Mouse (Mus musculus) c-Kit-negative CD71-positive TER-119-positive erythroid progenitor cells, embryonic 14.5 days (primary cell): ENCODE data around the gene Ubash3a.

Source experiments
- DNase-seq: peaks from one replicate; pipeline ENCODE4 v3.0.0-alpha.2; 2013; ENCODE audit warnings: low read depth, low spot score

The Ubash3a gene

DNA sequence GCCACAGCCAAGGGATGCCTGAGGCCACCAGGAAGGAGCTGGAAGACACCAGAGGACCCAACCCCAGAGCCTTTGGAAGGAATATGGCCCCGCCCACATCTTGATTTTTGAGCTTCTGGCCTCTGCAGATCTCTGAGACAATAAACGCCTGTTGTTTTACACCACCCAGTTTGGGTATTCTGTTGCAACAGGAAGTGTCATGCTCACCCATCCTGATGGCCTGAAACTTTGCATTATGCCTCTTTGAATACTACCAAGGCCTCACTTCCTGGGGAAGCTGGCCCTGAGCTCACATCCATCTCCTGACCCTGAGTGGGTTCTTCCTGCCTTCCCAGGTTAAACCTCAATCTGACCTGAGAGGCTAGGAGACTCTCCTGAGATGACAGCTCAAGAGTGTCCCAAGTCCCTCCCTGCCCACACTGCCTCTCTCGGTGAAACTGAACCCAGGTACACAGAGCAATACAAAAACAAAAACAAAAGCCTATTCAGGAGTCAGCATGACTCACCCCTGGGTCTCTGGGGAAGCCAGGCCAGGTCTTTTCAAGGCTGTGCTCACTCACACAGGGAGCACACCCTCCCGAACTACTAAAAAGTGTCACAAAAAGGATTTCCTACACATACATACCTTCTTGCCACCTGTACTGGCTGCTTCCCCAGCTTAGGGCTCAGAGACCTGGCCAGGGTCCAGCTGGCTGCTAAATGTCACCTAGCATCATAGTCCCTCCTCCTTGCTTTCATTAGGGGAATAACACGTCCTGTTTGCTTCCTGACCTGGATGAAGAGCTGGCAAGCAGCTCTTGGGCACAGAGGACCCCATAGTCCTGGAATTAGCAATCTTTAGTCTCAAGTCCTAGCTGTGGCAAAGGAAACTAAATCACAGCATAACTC is 8.6 kb downstream of the Ubash3a start:
- DNase-seq = no peak

- no peak for DNase-seq
Observed at GRCm38 (mm10) chr17:31222810-31223310, 15.2 kb downstream of the Ubash3a start.

GRCm38 (mm10) chr17:31223835-31224234 is 16.2 kb downstream of the Ubash3a start:
- DNase-seq = no peak

GRCm38 (mm10) chr17:31224591-31224990 is 16.9 kb downstream of the Ubash3a start:
- no peak for DNase-seq

DNA sequence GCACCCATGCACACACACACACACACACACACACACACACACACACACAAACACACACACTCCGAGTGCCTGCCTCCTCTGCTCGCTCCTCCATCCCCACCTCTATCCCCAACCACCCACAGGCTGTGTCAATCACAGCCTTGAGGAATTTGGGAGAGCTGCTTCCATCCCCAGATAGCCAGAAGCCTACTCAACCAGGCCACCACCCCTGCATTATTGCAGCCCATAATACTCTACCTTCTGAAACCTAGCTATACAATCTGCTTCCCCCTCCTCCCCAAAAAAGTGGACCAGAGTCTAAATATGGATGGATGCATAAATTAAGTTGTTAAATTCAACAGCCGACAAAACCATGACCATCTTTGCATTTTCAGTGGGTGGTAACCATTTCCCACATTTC is 18.7 kb downstream of the Ubash3a start:
- no peak for DNase-seq

DNA sequence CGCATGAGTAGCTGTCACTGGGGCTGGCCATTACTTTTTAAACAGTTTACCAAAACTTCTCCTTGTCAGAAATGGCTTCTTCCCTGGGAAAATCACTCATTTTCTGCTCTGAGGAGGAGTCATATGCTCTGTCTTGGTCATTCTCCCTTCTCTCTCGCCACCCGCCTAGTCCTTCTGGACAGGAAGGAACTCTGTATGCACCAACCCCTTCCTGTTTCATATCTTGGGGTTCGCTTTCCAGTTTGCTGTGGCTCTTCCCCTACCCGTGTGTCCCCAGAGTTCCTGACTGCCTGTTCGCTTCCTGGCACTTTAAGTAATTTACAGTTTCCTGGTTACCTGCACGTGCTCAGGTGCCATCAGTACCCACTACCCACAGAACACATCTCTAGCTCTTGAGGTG is 19.3 kb downstream of the Ubash3a start:
- no peak for DNase-seq

GRCm38 (mm10) chr17:31231780-31232179 is 24.1 kb downstream of the Ubash3a start:
- DNase-seq = no peak

DNA sequence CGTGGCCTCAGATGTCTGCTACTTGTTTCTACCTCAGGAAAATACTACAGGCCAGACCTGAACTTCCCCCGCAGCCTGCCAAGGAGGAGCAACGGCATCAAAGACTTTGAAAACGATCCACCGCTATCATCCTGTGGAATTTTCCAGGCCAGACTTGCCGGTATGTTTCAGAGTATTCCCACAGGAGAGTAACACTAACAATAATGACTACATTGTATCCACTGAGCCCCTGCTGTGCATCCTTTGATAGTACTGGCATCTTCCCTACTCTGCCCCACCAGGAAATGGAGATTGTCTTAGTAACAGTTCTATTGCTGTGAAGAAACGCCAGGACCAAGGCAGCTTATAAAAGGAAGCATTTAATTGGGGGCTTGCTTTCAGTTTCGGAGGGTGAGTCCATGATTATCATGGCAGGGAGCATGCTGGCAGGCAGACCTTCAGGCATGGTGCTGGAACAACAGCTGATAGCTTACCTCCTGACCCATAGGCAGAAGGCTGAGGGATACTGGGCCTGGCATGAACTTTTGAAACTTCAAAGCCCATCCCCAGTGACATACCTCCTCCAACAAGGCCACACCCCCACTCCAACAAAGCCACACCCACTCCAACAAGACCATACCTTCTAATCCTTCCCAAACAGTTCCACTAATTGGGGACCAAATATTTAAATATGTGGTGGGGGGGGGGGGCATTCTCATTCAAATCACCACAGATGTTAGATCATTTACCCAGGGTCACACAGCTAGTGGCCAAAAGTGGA is 24.8 kb downstream of the Ubash3a start:
- no peak for DNase-seq

DNA sequence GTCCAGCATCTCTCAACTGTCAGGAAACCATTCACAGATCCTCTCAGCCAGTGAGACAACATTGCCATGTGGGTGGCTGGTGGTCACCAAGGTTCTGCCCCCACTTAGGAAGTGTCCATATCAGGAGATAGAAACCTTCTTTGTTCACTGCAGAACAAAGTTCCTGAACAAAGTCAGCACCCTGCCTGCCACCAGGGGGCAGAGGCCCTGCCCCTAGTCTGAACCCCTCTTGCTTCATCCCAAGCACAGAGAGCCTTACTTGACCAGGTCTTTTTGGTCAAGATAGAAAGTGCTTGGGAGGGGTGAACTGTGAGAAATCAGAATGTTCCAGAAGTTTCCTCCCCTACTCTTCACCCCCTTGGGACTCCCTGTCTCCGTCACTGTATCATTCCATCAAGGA is 28.2 kb downstream of the Ubash3a start:
- no peak for DNase-seq

GRCm38 (mm10) chr17:31238234-31239020 is 30.8 kb downstream of the Ubash3a start:
- no peak for DNase-seq

DNA sequence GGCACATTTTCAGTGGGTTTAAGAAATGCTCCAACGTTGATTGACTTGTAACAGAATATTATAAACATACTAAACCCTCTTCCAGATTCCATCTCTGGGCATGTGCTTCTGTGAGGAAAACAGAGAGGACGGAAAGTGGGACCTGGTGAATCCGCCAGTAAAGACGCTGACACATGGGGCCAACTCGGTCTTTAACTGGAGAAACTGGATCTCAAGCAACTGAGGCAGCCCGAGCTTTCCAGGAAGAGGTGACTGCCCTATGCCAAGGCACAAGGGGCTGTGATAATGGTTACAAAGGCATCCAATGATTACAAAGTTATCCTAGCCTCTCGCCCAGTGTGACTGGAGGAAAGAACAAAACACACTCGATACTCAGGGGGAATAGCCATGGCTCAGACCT is 33.5 kb downstream of the Ubash3a start:
- DNase-seq = no peak

DNA sequence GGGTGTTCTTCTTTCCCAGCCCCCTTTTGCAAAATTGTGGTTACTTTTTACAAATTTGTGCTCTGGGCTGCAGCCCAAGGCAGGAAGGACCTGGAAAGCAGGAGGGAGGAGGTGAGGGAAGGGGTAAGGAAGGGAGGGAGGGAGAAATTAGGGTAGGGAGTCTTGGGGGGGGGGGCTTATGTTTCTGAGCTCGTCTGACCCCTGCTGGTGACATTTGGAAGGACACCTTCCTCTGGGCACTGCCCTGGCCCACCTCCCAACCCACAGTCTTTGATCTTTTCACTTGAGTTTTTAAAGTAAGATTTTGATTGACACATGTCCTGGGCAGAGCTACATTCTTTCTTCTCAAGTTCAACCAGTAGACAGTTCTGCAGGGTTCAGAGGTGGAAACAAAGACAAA is 35.1 kb downstream of the Ubash3a start:
- DNase-seq = no peak

- DNase-seq = no peak
Observed at GRCm38 (mm10) chr17:31245321-31245720, 37.6 kb downstream of the Ubash3a start.

DNA sequence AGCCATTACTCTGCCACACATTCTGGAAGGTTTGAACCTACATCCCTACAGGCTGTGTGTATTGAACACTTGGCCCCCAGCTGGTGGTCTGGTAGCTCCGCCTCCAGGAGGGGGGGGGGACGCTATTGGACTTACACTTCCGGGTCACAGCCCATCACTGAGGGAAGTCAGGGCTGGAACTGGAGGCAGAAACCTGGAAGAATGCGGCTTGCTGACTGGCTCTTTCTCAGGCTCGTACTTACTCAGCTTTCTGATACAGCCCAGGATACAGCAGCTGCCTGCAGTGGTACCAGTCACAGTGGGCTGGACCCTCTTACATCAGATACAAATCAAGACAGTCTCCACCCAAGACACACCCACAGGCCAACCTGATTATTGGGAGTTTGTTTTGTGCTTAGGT is 39.5 kb downstream of the Ubash3a start:
- no peak for DNase-seq

- DNase-seq = no peak
Observed at GRCm38 (mm10) chr17:31253951-31254350, 46.3 kb downstream of the Ubash3a start.

- DNase-seq = no peak
Observed at GRCm38 (mm10) chr17:31254463-31254931, 46.8 kb downstream of the Ubash3a start.

GRCm38 (mm10) chr17:31257149-31257548 is 49.5 kb downstream of the Ubash3a start:
- DNase-seq = no peak

DNA sequence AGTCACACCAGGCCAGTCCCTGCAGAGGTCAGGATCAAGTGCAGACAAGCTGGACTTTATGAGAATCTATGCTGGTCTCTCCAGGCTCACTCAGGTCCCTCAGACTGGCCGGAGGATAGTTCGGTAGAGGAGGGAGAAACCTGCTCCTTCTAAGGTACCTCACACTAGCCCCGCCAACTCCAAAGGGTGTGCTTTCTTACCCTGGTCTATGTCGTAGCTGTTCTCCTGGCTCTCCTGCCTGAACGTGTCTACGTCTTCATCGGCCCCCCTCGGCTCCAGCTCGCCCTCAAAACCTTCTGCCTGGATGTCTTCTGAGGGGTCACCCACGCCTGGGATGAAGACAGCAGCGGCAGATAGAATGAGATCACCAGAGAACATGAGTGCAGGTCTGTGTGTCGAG is 50.2 kb downstream of the Ubash3a start:
- DNase-seq = no peak

GRCm38 (mm10) chr17:31258310-31258865 is 50.7 kb downstream of the Ubash3a start:
- no peak for DNase-seq

DNA sequence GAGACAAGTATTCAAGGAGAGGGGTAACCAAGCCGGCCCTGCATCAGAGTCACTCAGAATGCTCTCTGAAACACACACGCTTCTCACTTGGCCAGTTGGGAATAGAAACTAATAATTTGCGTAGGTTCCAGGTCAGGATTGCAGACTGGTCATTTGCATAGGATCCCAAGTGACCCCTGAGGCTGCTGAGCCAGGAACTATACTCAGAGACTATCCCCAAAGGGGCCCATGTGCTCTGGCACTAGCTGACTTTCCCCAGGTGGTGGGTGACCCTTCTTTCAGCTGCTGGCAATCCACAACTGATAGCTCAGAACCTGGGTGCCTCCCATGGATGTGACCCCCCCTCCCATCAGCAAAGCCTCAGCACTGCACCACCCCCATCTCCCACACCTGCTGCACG is 51.5 kb downstream of the Ubash3a start:
- no peak for DNase-seq

DNA sequence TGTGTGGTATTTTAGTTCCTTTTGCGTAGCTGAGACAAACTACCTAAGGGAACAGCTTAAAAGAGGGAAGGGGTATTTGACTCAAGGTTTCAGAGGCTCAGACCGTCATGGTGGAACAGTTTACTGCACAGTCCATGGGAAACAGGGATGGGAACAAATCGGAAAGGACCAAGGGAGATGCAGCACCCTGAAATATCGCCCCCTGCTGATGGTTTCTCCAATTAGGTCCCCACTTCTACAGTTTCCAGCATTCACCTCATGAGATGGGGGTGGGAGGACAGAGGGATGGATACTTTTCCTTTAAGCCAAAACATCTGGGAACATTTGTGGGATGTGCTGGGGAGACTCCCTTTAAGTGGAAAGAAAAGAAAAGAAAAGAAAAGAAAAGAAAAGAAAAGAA is 52.2 kb downstream of the Ubash3a start:
- DNase-seq = no peak
